Mouse (Mus musculus) cerebellum, adult 11 months (tissue): Measurements from ENCODE around the gene Hinfp.
A peak's percentile ranks its signal among the peaks of the same experiment; 100 is the strongest.
"Not testable (repeated sequence)": the region's sequence is repeated elsewhere in the genome, so short reads cannot be mapped to it uniquely, and the experiment has no call there.

ENCODE experiments used
- DNase-seq: peaks from one replicate; pipeline ENCODE4 v3.0.0; 2022

The Hinfp gene

GRCm38 (mm10) chr9:44330736-44331135 is 25.3 kb upstream of the Hinfp start:
- DNase-seq: no peak

- DNase-seq: no peak
Observed at GRCm38 (mm10) chr9:44327926-44328325, 22.5 kb upstream of the Hinfp start.

- no peak for DNase-seq
Observed at GRCm38 (mm10) chr9:44327064-44327711, 21.7 kb upstream of the Hinfp start.

DNA sequence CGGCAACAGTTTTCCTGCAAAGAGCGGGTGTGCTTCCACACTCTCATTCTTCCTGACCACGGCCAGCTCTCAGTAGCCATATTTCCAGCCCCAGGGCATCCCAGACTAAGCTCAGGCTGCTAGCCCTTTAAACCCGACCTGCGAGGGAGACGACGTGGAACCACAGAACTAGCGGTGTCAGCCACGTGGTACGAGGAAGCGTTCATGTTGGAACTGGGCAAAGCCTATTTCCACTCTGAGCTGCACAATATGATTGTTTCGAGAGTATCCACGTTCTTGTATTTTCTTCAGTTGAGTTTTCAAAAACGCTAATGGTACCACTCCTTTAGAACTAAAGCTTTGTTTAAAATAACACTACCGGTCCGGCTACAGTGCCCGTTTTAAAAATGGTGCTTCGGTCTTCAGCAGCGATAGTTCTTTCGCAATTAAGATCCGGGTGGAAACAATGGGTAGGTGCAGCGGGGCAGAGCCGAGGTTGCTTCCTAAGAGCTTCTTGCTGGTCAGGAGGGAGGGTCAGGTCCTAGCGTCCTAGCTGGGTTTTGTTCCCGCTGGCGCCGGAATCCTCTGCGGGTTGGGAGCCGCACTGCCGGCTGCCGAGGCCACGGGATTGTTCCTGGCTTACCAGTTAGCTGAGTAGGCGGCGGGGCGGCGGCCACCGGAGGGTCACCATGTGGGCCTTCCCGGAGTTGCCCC is 21.0 kb upstream of the Hinfp start:
- peak; percentile 80 for DNase-seq

GRCm38 (mm10) chr9:44325768-44326370 is 20.4 kb upstream of the Hinfp start, which contains the start of gene Dpagt1:
Gene Dpagt1, plus strand, starts transcription at chr9:44326019.
- DNase-seq: no peak

DNA sequence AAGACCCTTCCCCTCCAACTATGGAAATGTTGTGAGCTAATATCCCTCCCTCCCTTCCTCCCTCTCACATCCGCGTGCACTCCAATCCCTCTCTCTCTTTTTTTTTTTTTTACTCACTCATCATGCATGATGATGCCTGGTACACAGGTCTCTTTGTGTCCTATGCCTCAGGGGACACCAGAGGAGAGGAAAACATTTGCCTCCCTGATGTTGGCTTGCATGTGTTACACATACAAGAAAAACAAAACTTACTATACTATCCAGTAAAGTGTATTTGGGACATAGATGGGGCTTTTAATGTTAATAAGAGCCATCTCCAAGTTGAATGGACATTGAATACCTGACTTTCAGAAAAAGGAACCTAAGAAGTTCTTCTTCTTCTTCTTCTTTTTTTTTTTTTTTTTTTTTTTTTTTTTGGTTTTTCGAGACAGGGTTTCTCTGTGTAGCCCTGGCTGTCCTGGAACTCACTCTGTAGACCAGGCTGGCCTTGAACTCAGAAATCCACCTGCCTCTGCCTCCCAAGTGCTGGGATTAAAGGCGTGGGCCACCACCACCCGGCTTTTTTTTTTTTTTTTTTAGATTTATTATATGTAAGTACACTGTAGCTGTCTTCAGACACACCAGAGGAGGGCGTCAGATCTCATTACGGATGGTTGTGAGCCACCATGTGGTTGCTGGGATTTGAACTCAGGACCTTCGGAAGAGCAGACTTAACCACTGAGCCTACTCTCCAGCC is 19.7 kb upstream of the Hinfp start:
- DNase-seq: not testable (repeated sequence)

- no peak for DNase-seq
Observed at GRCm38 (mm10) chr9:44324147-44324546, 18.7 kb upstream of the Hinfp start.

DNA sequence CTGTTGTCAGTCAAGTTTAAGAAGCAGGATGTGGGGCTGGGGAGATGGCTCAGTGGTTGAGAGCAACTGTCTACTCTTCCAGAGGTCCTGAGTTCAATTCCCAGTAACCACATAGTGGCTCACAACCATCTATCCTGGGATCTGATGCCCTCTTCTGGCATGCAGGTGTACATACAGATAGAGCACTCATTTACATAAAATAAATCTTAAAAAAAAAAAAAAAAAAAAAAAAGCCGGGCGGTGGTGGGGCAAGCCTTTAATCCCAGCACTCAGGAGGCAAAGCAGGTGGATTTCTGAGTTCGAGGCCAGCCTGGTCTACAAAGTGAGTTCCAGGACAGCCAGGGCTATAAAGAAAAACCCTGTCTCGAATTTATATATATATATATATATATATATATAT is 18.2 kb upstream of the Hinfp start:
- DNase-seq: not testable (repeated sequence)

DNA sequence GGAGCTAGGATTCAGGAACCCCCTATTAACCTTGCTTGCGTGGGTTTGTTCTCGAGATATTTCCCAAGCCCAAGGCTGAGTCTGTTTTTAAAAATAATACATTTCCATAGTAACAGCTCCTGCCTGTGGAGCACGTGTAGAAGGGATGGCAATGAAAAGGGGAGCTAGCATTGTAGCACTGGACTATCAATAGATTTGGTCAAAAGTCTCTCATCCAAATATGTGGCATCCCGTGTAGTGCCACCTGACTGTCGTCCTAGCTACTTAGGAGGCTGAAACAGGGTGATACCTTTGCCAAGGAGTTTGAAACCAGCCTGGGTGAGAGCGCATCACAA is 15.3 kb upstream of the Hinfp start:
- no peak for DNase-seq

GRCm38 (mm10) chr9:44319887-44320798 is 14.7 kb upstream of the Hinfp start, which contains the start of gene C2cd2l:
Gene C2cd2l, minus strand, starts transcription at chr9:44320285.
- DNase-seq: peak; percentile 88

GRCm38 (mm10) chr9:44319105-44319886 is 13.8 kb upstream of the Hinfp start:
- peak; percentile 47 for DNase-seq

DNA sequence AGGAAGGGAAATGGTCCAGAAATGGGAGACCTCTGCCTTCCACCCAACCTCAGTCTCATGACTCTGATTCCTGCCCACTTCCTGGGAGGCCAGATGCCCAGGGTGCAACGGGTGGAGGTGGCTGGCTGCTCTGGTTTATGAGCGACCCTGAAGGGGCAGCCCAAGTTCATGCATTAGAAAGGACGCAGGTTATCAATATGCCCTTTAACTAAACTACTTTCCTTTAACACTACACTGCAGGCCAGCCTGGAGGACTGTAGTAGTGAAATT is 13.3 kb upstream of the Hinfp start:
- DNase-seq: no peak

DNA sequence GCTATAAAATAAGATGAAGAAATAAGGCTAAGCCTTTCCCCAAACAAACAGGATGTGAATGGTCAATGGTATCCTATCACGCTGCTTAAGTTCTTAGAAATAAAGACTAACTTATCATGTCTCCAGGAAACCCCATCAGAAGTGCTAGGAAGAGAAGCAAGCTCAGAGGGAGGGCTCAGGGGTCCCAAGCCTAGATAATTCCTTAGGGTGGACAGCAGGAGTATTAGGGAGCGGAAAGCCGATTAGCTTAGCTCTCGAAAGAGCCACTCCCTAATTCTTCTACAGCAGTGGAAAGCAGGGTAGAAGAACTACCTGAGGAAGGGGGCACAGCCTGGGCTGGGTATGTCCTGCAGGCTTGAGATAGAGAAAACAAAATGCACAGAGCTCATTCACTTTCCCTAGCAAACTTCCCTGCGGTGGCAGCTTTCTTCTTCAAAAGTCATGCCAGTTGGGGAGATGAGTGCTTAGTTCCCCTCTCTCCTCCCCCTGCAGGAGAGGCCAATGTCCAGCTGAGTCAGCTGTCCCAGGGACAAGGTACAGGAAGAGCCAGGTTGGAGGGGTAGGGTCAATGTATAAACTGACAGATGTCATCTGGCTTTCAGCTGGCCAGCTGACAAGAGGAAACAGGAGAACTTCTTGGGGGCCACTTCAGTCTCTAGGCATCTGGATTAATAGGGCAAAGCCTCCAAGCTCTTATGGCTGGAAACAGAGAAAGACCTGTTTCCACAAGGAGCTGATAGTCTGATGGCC is 12.8 kb upstream of the Hinfp start:
- DNase-seq: no peak

GRCm38 (mm10) chr9:44317452-44317851 is 12.0 kb upstream of the Hinfp start:
- no peak for DNase-seq

DNA sequence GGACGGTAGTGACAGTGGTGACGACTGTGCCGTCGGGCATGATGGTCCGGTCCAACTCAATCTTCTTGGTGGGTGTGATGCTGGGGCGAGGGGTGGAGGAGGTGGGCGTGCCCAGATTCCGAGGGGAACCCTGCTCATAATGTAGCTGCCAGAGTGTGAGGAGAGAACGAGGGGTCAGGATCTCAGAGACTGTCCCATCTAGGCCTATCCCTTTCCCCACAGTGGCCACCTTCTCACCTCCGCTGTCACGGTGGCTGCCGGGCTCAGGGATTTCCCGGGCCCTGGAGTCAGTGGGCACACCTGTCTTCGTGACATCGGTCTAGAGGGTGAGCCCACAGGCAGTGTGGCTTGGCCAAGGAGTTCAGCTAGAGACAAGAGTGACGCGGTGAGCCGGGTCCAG is 9.4 kb upstream of the Hinfp start:
- no peak for DNase-seq

GRCm38 (mm10) chr9:44314257-44314547 is 8.7 kb upstream of the Hinfp start:
- no peak for DNase-seq

DNA sequence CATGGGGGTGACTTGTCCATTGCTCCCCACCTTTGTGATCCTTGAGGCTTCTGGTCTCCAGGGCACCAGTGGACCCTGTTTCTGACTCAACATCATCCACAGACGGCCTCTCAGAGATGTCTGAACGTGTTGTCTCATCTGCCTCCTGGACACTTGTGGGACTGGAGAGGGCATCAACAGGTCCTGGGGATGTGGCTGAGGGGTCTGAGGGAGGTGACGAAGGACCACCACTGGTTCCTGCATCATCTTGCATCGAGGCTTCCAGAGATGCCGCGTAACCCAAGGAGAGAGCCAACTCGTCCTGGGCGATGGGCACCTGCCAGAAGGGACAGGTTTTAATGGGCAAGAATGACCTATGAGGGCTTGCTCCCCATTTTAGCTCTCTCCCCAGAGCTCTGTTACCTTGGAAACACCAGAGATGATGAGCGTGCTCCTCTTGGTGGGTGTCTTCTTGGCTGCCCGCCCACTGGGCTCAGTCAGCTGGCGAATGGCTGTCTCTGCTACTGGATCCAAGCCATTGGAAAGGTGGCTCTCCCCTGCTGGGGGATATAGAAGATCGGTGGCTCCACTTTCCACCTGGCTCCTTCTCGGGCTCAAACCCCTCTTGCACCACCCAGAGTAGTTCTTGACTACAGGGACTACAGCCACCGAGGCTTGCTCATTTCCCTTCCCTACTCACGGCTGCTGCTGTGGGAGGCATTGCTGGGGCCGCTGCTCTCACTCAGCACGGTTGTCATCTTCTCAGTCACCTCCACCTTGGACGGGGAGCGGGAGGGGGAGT is 8.2 kb upstream of the Hinfp start:
- peak; percentile 57 for DNase-seq

DNA sequence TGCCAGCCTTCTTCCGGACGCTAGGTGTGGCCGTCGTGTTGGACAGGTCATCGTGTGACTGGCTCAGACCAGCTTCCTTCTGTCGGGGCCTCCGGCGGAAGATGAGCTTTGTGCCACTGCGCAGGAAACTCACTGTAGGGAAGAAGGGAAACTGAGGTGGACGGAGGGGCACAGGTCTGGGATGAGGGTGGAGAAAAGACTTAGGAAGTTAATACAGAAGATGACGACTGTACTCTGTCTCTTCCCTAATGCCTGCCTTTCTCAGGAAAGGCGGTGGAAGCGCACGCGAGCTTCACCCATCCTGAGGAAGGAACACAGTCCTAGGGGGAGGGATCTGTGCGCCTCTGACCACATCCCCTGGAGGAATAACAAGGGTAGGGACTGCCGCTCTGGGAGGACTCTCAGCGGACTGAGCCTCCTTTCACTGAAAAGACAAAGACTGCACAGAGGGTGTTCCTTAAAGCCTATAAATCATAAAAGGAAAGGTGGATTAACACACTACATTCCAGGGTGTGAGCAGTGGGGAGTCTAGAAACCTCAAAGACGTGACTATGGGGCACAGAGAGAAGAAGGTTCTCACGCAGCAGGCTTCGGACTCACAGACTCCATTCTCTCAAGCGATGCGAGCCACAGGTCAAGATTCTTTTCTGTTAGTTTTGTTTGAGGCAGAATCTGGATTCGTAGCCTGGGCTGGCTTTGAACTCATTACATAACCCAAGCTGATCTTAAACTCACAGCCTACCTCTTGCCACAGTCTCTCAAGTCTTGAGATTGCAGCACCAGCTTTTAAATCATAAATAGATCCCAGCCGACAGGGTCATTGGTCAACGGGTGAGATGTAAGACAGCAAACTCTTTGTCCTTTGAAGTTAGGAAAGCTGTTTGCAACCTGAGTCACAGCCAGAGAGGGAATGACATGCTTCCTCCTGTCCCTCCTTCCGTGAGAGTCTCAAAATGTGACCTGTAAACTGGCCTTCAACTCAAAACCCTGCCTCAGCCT is 6.0 kb upstream of the Hinfp start:
- no peak for DNase-seq

DNA sequence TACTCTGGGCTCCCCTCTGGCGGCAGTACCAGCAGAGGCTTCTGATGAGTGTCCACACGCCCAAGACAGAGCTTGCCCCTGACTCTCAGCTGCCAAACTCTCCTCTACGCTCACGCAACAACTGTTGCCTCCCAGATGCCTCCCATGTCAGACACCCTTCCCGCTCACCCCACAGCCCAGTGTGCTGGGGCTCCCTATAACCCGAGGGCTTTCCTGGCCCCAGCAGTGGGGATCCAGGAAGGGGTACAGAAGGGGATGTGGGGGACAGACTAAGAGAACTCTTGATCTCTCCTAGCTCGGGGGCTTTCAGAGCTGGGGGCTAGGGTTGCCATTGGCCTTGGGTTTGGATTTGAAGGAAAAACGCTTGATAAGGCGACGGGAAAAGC is 5.3 kb upstream of the Hinfp start:
- no peak for DNase-seq
